Mouse (Mus musculus) midbrain, embryonic 14.5 days (tissue): ENCODE data around the gene Rap2b. TPM values are rescaled to one million over a fixed set of nuclear protein-coding genes. Genes with fewer than 3 reads are reported as not detected.
A peak's percentile ranks its signal among the peaks of the same experiment; 100 is the strongest.

Experiments used
- ATAC-seq: fragments of 200-750 bp; cut with Nextera tagmentation; 2 replicates; pipeline ENCODE4 v1.8.0; 2017; ENCODE audit warnings: moderate number of reproducible peaks, moderate library complexity; ENCODE audit not compliant: low FRiP score, low TSS enrichment
- DNase-seq: peaks from one replicate; pipeline ENCODE4 v3.0.0-alpha.2; 2015
- H3K27ac ChIP-seq: fragments of 300-500 bp; sonication (generic); replicated peaks from 2 replicates; pipeline ENCODE4 v1.5.1; 2014; ENCODE audit warnings: mild to moderate bottlenecking, low read depth, low read length, moderate library complexity
- H3K27me3 ChIP-seq: fragments of 300-500 bp; sonication (generic); 2 replicates; pipeline ENCODE4 v1.6.1; 2014; ENCODE audit warnings: low read length, control low read depth, mixed read lengths; ENCODE audit not compliant: control insufficient read depth, insufficient read depth
- H3K36me3 ChIP-seq: fragments of 300-500 bp; sonication (generic); 2 replicates; pipeline ENCODE4 v1.6.1; 2014; ENCODE audit warnings: low read length, control low read depth; ENCODE audit not compliant: control insufficient read depth, insufficient read depth
- H3K4me1 ChIP-seq: fragments of 300-500 bp; sonication (generic); 2 replicates; pipeline ENCODE4 v1.6.1; 2014; ENCODE audit warnings: mild to moderate bottlenecking, antibody characterized with exemption, low read length, control low read depth; ENCODE audit not compliant: control insufficient read depth, insufficient read depth
- H3K4me2 ChIP-seq: fragments of 300-500 bp; sonication (generic); 2 replicates; pipeline ENCODE4 v1.6.1; 2014; ENCODE audit warnings: mild to moderate bottlenecking, low read length, moderate library complexity
- H3K4me3 ChIP-seq: fragments of 300-500 bp; sonication (generic); replicated peaks from 2 replicates; pipeline ENCODE4 v1.5.1; 2014; ENCODE audit warnings: low read depth, low read length
- H3K9ac ChIP-seq: fragments of 300-500 bp; sonication (generic); replicated peaks from 2 replicates; pipeline ENCODE4 v1.6.1; 2014; ENCODE audit warnings: mild to moderate bottlenecking, low read length, moderate library complexity
- H3K9me3 ChIP-seq: fragments of 300-500 bp; sonication (generic); 2 replicates; pipeline ENCODE4 v1.6.1; 2016; ENCODE audit warnings: low read length, control low read depth, mixed read lengths; ENCODE audit not compliant: control insufficient read depth
- WGBS: fragments of 180-500 bp; shearing (Covaris S2); extraction: QIAGEN DNeasy Blood & Tissue Kit; methylation state at CpG from one replicate; pipeline ENCODE4 v1.1.7; 2014; 5-methylcytosine and 5-hydroxymethylcytosine counted together
- polyA plus RNA-seq: library from polyadenylated mRNA; unstranded; fragments of >200 nt; fragmentation: Nextera tagmentation; extraction: Ambion mirVana; gene quantifications from 2 replicates; pipeline ENCODE4 v1.2.1, GENCODE M21; 2014

The Rap2b gene
- polyA plus RNA-seq, 1 experiment from 2014 or later: 13.2 TPM

GRCm38 (mm10) chr3:61395382-61395781 is 33.9 kb downstream of the Rap2b start:
- H3K27me3 ChIP-seq: no peaks in the 10 kb centered on the region
- H3K4me1 ChIP-seq: peaks cover 7% of the 10 kb centered on the region; the same call in 1 of the 2 replicates
- ATAC-seq (no peak), DNase-seq (no peak)
- H3K4me2 ChIP-seq: no peak overlapping the region
- no peaks in the 10 kb centered on the region for H3K9me3 ChIP-seq
- H3K9ac ChIP-seq: no peak overlapping the region
- H3K4me3 ChIP-seq: no peak overlapping the region
- H3K27ac ChIP-seq: no peak overlapping the region
- H3K36me3 ChIP-seq: no peaks in the 10 kb centered on the region
- 96% methylated on average over 3 of the region's 3 CpGs for WGBS

DNA sequence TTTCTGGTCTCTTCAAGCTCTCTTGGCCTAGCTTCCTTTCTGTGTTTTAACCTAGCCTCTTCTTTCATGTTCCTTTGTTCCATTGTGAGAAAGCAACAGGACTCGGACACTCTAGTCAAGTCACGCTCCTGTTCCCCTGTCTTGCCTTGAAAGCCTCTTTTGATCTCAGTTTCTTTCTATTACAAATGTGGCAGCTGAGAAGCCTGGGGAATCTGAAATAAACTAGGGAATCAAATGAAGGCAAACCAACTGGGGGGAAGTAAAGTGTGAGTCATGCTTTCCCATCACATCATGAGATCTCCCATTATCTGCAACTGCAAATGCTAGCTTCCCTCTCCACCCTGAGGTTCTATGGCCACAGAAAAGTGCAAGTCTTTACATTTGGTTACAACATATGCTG is 35.3 kb downstream of the Rap2b start:
- Histone ChIP-seq H3K4me1 (peaks cover 7% of the 10 kb centered on the region; the same call in 1 of the 2 replicates), H3K9me3 (no peaks in the 10 kb centered on the region), H3K27ac (no peak overlapping the region), H3K9ac (no peak overlapping the region), H3K36me3 (no peaks in the 10 kb centered on the region), H3K4me3 (no peak overlapping the region), H3K27me3 (no peaks in the 10 kb centered on the region), H3K4me2 (no peak overlapping the region)
- DNase-seq (peak; percentile 32), ATAC-seq (peak; percentile 20; the same call in 1 of the 2 replicates)
- WGBS: 2% methylated on average over 2 of the region's 2 CpGs

DNA sequence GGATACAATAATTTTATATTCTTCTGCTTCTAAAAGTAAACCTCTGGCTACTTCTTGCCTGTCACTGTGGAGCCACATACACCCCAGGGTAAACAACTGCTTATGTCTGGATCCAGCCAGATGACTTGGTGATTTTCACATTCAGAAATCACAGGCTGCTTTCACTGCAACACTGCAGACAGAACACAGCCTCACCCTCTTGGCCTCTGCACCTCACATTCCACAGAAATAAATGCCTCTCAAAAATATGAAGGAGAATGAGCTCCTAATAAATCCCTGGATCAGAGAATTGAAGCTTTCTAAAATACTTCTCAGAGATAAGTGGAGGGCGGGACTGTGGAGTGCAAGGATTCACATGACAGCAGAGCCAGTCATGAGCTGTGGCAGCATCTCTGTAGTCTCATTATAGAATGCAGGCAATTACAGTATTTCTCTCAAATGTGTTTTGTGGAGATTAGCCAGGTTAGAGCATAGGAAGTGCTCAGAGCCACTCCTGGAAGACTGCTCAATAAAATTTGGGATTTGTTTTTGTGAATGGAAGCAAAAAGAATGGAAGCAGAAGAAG is 39.5 kb downstream of the Rap2b start:
- no peaks in the 10 kb centered on the region for H3K9me3 ChIP-seq
- H3K27me3 ChIP-seq: no peaks in the 10 kb centered on the region
- no peak overlapping the region for H3K4me2 ChIP-seq
- no peak overlapping the region for H3K9ac ChIP-seq
- peaks cover 7% of the 10 kb centered on the region; the same call in 1 of the 2 replicates for H3K4me1 ChIP-seq
- DNase-seq (peak; percentile 24), ATAC-seq (no peak)
- no peak overlapping the region for H3K27ac ChIP-seq
- no peak overlapping the region for H3K4me3 ChIP-seq
- WGBS: 63% methylated on average over 1 of the region's 1 CpGs
- H3K36me3 ChIP-seq: no peaks in the 10 kb centered on the region

- 85% methylated on average over 4 of the region's 4 CpGs for WGBS
- Histone ChIP-seq H3K4me2 (no peak overlapping the region), H3K4me3 (no peak overlapping the region), H3K27ac (no peak overlapping the region), H3K27me3 (no peaks in the 10 kb centered on the region), H3K9me3 (no peaks in the 10 kb centered on the region), H3K36me3 (no peaks in the 10 kb centered on the region), H3K9ac (no peak overlapping the region), H3K4me1 (no peaks in the 10 kb centered on the region)
- DNase-seq (no peak), ATAC-seq (no peak)
These were observed 45.5 kb downstream of the Rap2b start for GRCm38 (mm10) chr3:61406921-61407320.

- no peak overlapping the region for H3K27ac ChIP-seq
- no peak overlapping the region for H3K4me3 ChIP-seq
- H3K4me2 ChIP-seq: no peak overlapping the region
- ATAC-seq (no peak), DNase-seq (no peak)
- no peaks in the 10 kb centered on the region for H3K27me3 ChIP-seq
- WGBS: 87% methylated on average over 6 of the region's 6 CpGs
- H3K4me1 ChIP-seq: no peaks in the 10 kb centered on the region
- H3K9ac ChIP-seq: no peak overlapping the region
- H3K9me3 ChIP-seq: no peaks in the 10 kb centered on the region
- no peaks in the 10 kb centered on the region for H3K36me3 ChIP-seq
These were observed 48.2 kb downstream of the Rap2b start for GRCm38 (mm10) chr3:61409683-61410082.

DNA sequence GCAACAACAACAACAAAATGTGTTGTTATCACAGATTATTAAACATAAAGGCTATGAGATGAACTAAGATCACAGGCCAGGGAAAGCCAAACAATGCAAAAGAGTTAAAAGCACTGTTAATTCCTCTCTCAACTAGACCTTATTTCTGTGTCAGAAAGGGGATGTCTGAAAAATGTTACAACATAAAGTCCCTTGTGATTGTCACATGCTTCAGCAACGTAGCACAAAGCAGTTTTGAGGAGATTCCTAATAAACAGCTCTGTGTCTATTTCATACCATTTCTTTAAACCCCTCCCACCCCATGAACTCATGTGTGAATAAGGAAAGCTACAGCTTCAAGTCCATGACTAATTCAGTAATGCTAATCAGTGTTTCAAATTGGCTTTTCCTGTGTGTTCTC is 54.4 kb downstream of the Rap2b start:
- 30% methylated on average over 1 of the region's 1 CpGs for WGBS
- DNase-seq (peak; percentile 11), ATAC-seq (no peak)
- Histone ChIP-seq H3K4me3 (no peak overlapping the region), H3K9me3 (no peaks in the 10 kb centered on the region), H3K4me1 (no peaks in the 10 kb centered on the region), H3K27ac (no peak overlapping the region), H3K4me2 (no peak overlapping the region), H3K9ac (no peak overlapping the region), H3K27me3 (no peaks in the 10 kb centered on the region), H3K36me3 (no peaks in the 10 kb centered on the region)

Other genes with a start within 250 kb of the Rap2b start
- not detected in 2 replicates for gene B430305J03Rik, start 4.3 kb downstream of the Rap2b start, polyA plus RNA-seq